Mouse (Mus musculus) MEL-GATA-1-ER (cell line): ENCODE data around the gene Rexo1.
A peak's percentile ranks its signal among the peaks of the same experiment; 100 is the strongest.

Source experiments
- DNase-seq: peaks from one replicate; pipeline ENCODE4 v3.0.0-alpha.2; 2012; ENCODE audit warnings: low read depth; ENCODE audit errors: extremely low read depth

The Rexo1 gene

GRCm38 (mm10) chr10:80584642-80585552, 23.5 kb upstream of the Rexo1 start:
- no peak for DNase-seq

- no peak for DNase-seq
Measured at GRCm38 (mm10) chr10:80584045-80584488, 22.7 kb upstream of the Rexo1 start.

DNA sequence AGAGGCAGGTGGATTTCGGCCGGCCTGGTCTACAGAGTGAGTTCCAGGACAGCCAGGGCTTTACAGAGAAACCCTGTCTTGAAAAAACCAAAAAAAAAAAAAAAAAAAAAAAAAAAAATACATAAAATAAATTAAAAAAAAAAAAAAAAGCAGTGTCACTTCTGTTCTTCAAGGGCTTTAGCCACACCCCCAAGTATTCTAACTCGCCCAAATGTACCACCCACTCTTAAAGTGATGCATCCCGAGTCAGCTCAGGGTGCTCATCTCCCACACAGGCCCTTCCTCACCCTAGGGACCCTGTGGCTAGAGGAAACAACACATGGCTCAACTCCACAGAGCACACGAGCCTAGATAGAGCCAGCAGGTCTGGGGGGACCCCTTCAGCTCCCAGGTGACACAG, 21.7 kb upstream of the Rexo1 start:
- DNase-seq, result no peak

DNA sequence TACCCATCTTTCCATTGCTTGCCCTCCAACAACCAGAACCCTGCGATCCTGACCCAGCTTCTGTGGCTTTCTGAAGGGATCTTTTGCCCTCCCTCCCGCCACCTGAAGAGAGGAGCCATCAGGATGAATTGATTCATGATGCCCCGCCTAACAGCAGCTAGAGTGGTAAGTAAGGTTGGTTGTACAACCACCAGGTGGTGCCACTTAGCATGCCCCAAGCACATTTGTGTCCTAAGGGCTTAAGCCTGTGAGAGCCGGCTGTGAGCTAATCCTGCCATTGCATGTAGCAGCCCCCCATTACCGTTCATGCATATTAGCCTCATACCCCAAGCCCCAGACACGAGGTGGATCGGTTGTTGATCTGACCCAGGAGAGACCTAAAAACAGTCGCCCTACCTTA, 17.6 kb upstream of the Rexo1 start:
- DNase-seq, result peak; percentile 86

DNA sequence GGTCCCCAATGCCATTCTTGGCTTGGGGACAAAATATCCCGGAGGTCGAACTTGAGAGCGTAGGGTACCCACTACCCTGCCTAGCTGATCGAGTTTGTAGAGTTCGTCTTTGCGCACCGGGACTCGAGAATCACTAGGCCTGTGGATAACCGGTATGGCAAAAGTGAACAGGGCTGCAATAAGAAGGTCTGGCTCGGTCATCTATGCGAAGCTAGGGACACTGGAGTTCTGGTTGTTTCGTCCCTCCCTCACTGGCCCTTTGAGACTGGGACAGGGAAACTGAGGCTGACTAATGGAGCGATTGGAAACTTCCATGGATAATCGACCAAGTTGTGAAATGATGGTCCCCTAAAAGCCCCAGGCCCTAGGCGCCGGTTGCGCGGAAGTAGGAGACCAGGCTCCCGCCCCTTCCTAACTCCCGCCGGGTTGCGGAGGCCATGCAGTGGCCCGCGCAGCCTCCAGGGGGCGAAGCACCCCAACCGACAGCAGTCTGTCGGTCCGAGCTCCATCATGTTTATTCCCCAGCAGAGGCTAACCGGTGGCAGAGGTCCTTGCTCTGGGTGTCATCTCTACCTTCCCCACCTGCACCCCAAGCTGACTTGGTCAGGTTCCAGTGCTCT, 16.9 kb upstream of the Rexo1 start:
- DNase-seq, result peak; percentile 71

GRCm38 (mm10) chr10:80577195-80578130, 16.1 kb upstream of the Rexo1 start, which contains the start of gene Klf16:
Gene Klf16, minus strand, starts transcription at chr10:80577321.
- peak; percentile 78 for DNase-seq

DNA sequence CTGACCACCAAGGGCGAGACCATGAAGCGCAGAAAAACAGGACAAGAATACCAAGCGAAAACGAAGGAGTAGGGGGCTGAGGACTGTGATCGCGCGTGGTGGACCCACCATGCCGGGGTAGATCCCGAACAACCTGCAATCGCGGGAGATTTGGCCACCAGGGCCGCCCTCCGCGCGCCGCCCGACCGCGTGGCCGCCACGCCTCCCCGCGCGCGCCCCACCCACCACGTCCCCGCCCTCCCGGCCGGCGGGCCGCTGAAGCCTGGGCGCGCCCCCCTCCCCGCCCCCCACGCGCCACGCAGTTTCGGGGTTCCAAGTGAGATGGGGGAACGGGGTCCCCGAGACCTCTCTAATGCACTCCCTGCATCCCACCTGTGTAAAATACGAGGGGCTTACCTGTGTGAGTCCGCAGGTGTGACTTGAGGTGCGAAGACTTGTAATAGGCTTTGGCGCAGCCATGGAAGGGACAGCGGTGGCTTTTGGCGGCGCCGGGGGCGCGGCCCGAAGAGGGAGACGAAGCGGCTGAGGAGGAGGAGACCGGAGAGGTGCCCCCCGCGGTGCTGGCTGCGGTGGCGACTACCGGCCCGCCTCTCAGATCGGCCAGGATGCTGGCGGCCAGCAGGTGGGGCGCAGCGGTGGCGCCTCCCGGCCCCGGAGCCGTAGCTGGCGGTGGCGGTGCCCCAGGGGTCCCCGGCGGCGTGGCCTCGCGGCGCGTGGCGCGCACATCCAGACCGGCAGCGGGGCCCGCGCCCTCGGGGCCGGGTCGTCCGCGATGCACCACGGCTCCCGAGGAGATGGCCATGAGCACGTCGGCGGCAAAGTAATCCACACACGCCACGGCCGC, 15.2 kb upstream of the Rexo1 start:
- peak; percentile 37 for DNase-seq

- peak; percentile 39 for DNase-seq
Measured at GRCm38 (mm10) chr10:80575925-80576324, 14.6 kb upstream of the Rexo1 start.

GRCm38 (mm10) chr10:80574896-80575295, 13.5 kb upstream of the Rexo1 start:
- DNase-seq, result no peak

- no peak for DNase-seq
Measured at GRCm38 (mm10) chr10:80573944-80574343, 12.6 kb upstream of the Rexo1 start.

- DNase-seq, result peak; percentile 46
Measured at GRCm38 (mm10) chr10:80572477-80572876, 11.1 kb upstream of the Rexo1 start.

DNA sequence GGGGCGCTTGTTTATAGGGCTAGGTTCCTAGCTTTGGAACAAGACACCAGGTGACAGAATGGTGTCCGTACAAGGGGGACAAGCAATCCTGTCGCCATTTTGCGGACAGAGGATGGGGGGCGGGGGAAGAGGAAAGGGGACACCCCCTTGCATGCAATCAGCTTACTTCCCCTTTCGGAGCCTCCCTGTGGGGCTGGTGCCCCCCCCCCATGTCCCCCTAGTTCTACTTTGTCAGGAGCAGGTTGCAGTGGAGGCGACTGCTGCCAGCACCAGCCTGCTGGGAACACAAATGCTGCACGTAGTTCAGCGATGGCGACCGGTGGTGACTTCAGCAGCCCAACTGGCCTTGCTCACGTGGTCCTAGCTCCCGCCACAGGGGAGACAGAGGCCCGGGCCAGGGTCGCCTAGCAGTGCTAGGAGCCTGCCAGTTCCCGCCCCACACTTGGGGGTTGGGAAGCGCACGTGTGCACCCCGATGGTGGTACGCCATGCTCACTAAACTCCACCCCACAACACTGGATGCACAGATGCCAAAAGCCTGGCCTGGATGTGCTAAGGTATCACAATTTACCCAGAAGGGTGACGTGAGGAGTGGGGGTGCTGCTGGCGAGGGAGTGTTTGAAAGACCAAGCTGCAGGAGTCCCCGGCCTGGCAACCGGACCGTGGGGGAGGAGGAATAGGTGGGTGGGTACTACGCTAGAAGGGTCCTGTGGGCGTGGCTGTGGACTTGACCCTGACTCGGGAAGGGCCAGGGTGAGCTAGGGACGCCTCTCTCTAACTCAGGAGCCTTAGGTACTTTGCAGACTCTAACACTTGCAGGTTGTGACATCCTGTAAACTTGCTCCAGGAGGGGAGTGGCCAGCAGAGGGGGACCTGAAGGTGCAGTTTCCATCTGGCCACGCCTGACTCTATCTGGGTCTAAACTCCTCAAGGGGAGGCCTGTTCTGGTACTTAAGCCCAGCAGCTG, 9.8 kb upstream of the Rexo1 start:
- peak; percentile 52 for DNase-seq

DNA sequence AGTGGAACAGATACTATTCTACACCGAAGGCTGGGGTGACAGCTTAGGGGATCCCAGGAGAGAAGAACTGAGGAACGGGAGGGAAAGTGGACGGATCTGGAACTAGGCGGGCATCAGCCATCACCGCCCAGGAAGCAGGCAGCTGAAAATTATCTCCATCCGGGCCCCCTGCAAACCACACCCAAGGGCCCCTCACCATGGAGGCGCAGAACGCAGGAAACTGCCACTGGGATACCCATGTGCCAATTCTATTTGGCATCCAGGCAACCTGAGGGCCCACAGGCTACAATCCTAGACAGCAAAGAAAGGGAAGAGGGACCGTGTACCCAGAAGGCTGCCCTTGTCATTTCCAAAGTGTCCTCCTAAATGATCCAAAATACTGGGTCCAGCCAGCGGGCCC, 9.1 kb upstream of the Rexo1 start:
- DNase-seq, result no peak

DNA sequence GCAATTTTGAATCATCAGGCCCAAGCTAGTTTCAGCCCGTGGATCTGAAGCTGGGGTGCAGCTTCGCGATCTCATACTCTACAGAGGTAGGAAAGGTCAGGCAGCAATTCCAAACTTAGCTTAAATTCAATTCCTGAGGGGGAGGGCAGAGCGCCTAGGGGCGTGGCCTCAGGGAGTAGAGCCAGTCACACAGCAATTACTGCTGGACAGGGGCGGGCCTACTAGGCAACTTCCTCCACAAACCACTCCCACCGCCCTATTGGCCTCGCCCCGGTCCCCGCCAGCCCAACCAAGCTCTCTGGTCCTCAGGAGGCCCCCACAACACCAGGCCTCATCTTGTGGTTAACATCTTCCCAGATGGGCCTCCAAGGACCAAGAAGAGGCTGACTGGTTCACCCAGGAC, 8.3 kb upstream of the Rexo1 start:
- DNase-seq, result peak; percentile 67

DNA sequence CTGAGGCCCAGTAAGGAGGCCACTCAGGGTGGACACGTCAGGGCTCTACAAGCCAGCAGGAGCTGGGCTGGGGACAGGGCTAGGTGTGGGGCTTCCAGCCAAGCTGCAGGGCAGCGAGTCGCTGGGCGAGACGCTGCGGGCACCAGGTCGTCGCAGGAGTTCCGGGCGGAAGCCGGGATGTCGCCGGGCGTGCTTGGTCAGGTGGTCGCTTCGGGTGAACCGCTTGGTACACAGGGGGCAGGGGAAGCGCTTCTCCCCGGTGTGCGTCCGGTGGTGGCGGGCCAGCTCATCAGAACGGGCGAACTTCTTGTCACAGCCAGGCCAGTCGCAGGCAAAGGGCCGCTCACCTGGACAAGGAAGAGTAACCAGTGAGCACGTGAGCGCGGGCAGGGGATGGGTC, 7.5 kb upstream of the Rexo1 start:
- DNase-seq, result no peak

DNA sequence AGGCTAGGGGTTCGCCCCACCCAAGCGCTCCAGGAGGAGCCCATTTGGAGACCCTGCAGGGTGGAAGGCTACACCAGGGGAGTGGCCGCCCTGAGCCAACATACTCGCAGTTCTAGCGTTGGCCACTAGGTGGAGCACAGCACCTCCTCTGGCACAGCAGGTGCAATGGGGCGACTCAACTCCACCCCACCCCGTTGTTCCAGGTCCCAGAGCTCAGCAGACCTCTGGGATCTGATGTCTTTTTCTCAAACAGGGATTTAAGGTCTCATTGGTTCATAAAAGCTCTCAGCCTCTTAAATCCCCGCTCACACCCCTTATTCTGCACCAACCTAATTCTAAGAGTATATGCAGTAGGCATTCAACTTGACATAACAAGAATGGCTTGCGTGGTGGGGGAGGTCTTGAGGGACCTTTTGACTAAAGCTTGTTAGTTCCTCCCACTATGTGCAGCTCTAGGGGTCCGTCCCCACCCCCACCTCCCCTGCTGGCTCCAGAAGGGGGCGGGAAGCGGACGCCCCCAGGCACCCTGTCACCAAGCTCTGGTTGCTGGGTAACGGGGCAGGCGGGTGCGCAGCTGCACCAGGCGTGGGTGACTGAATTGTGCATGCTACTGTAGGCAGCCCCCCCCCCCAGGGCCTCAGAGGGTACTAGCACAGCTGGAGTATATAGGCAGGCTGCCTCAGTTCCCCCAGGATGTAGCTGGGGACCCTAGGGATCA, 5.2 kb upstream of the Rexo1 start:
- DNase-seq, result no peak

- no peak for DNase-seq
Measured at GRCm38 (mm10) chr10:80560621-80561020, 739 bp downstream of the Rexo1 start.

DNA sequence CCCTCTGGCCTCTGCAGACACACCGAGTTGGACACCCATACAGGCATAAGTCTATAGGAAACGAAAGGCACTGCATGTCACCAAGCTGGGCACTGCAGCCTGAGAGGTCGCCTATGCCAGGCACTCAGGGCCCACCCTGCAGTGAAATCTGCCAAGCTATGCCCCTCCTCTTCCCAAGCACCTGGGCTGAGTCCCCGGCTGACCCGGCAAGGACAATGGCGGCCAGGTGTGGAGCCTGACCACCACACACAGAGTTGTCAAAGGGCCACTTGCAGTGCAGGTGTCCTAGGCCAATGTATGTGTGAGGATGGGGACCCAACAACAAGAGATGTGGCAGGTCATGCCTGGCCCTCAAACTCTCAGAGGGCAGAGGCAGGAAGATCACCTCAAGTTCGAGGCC, 1.9 kb downstream of the Rexo1 start:
- DNase-seq, result no peak
